Mouse (Mus musculus) CH12.LX (cell line): Measurements from ENCODE around the gene Ldlrad3. TPM values are rescaled to one million over a fixed set of nuclear protein-coding genes. Genes with fewer than 3 reads are reported as not detected.

Source experiments
- DNase-seq: peaks from one replicate; pipeline ENCODE4 v3.0.0-alpha.2; 2013; ENCODE audit errors: extremely low read depth
- H3K27ac ChIP-seq: 2 replicates; pipeline ENCODE4 v1.5.1; 2012; ENCODE audit warnings: low read depth, mild to moderate bottlenecking, control low read depth, moderate library complexity; ENCODE audit not compliant: insufficient read depth
- H3K27me3 ChIP-seq: replicated peaks from 2 replicates; pipeline ENCODE3; 2012; ENCODE audit warnings: inconsistent platforms
- H3K36me3 ChIP-seq, 2 experiments: replicated peaks in 1 of 2; 2 replicates each; pipeline versions ENCODE3 to v1.6.1; 2012; ENCODE audit warnings: inconsistent platforms in 1 of 2, low read length in 1 of 2, mild to moderate bottlenecking in 1 of 2, mixed read lengths in 1 of 2, moderate library complexity in 1 of 2; ENCODE audit not compliant: control insufficient read depth in 1 of 2, insufficient read depth in 1 of 2
- H3K4me1 ChIP-seq, 2 experiments: 2 replicates each; pipeline ENCODE4 v1.6.1; 2012; ENCODE audit warnings: inconsistent platforms in 1 of 2, moderate library complexity in 1 of 2; ENCODE audit not compliant: insufficient read depth in 2 of 2, control insufficient read depth in 1 of 2
- H3K4me2 ChIP-seq: 2 replicates; pipeline ENCODE4 v1.6.1; 2012; ENCODE audit warnings: low read depth, mild to moderate bottlenecking, control low read depth; ENCODE audit not compliant: poor library complexity, insufficient read depth, severe bottlenecking
- H3K4me3 ChIP-seq, 3 experiments: fragments of 150-350 bp in 1 of 3; sonication (generic) in 1 of 3; replicated peaks in 1 of 3; 2 replicates each; pipeline versions ENCODE3 to v1.5.1; 2011 to 2012; ENCODE audit warnings: low read depth in 2 of 3, low read length in 2 of 3, mild to moderate bottlenecking in 2 of 3, moderate library complexity in 2 of 3, control low read depth in 1 of 3, improper control_type of control experiment in 1 of 3, inconsistent platforms in 1 of 3, mixed read lengths in 1 of 3; ENCODE audit not compliant: poor library complexity in 1 of 3
- H3K79me2 ChIP-seq: replicated peaks from 2 replicates; pipeline ENCODE4 v1.6.1; 2012; ENCODE audit warnings: mild to moderate bottlenecking, moderate library complexity; ENCODE audit not compliant: control insufficient read depth, poor library complexity, insufficient read depth, severe bottlenecking; ENCODE audit errors: extremely low read depth
- H3K9ac ChIP-seq: 2 replicates; pipeline ENCODE4 v1.6.1; 2012; ENCODE audit warnings: low read depth, mild to moderate bottlenecking, control low read depth, moderate library complexity; ENCODE audit not compliant: insufficient read depth
- H3K9me3 ChIP-seq: replicated peaks from 2 replicates; pipeline ENCODE3; 2012; ENCODE audit warnings: low read length, inconsistent platforms, mixed read lengths
- CHD1 ChIP-seq: IDR thresholded peaks from 2 replicates; pipeline ENCODE4 v1.6.1; 2012; ENCODE audit warnings: low read depth, low read length, improper control_type of control experiment, inconsistent platforms
- CHD2 ChIP-seq: IDR thresholded peaks from 2 replicates; pipeline ENCODE4 v1.6.1; 2011; ENCODE audit warnings: low read length, improper control_type of control experiment
- ELF1 ChIP-seq: IDR thresholded peaks from 2 replicates; pipeline ENCODE4 v1.6.1; 2014; ENCODE audit warnings: low read depth, mild to moderate bottlenecking, inconsistent platforms, low read length, improper control_type of control experiment
- EP300 ChIP-seq: IDR thresholded peaks from 2 replicates; pipeline ENCODE4 v1.6.1; 2011; ENCODE audit warnings: low read length, improper control_type of control experiment
- ETS1 ChIP-seq: conservative IDR thresholded peaks from 2 replicates; pipeline ENCODE4 v1.6.1; 2012; ENCODE audit warnings: low read depth, mild to moderate bottlenecking, inconsistent platforms, low read length, improper control_type of control experiment, moderate library complexity
- IRF4 ChIP-seq: IDR thresholded peaks from 2 replicates; pipeline ENCODE4 v1.6.1; 2014; ENCODE audit warnings: low read depth, mild to moderate bottlenecking, inconsistent platforms, low read length, improper control_type of control experiment
- JUND ChIP-seq: conservative IDR thresholded peaks from 2 replicates; pipeline ENCODE4 v1.6.1; 2011; ENCODE audit warnings: low read depth, low read length, improper control_type of control experiment
- MAFK ChIP-seq: IDR thresholded peaks from 2 replicates; pipeline ENCODE4 v1.6.1; 2011; ENCODE audit warnings: low read length, improper control_type of control experiment; ENCODE audit not compliant: insufficient replicate concordance
- MAX ChIP-seq: IDR thresholded peaks from 2 replicates; pipeline ENCODE4 v1.6.1; 2011; ENCODE audit warnings: low read length, improper control_type of control experiment
- MAZ ChIP-seq: IDR thresholded peaks from 2 replicates; pipeline ENCODE4 v1.6.1; 2012; ENCODE audit warnings: low read depth, mild to moderate bottlenecking, inconsistent platforms, low read length, improper control_type of control experiment, moderate library complexity
- MEF2A ChIP-seq: IDR thresholded peaks from 2 replicates; pipeline ENCODE4 v1.6.1; 2014; ENCODE audit warnings: low read depth, mild to moderate bottlenecking, inconsistent platforms, low read length, improper control_type of control experiment, borderline replicate concordance
- MXI1 ChIP-seq: IDR thresholded peaks from 2 replicates; pipeline ENCODE4 v1.6.1; 2011; ENCODE audit warnings: mild to moderate bottlenecking, low read depth, low read length, improper control_type of control experiment
- NELFE ChIP-seq: IDR thresholded peaks from 2 replicates; pipeline ENCODE4 v1.6.1; 2011; ENCODE audit warnings: low read depth, low read length, improper control_type of control experiment
- NRF1 ChIP-seq: IDR thresholded peaks from 2 replicates; pipeline ENCODE4 v1.6.1; 2014; ENCODE audit warnings: low read depth, mild to moderate bottlenecking, inconsistent platforms, low read length, improper control_type of control experiment, moderate library complexity
- PAX5 ChIP-seq: IDR thresholded peaks from 2 replicates; pipeline ENCODE4 v1.6.1; 2012; ENCODE audit warnings: low read length, inconsistent platforms, mixed read lengths
- POLR2A ChIP-seq: IDR thresholded peaks from 2 replicates; pipeline ENCODE4 v1.6.1; 2011; ENCODE audit warnings: low read depth, mild to moderate bottlenecking, improper control_type of control experiment, low read length
- POLR2AphosphoS2 ChIP-seq: IDR thresholded peaks from 2 replicates; pipeline ENCODE4 v1.6.1; 2011; ENCODE audit warnings: low read depth, low read length, improper control_type of control experiment
- RCOR1 ChIP-seq: conservative IDR thresholded peaks from 2 replicates; pipeline ENCODE4 v1.6.1; 2012; ENCODE audit warnings: low read depth, mild to moderate bottlenecking, inconsistent platforms, low read length, improper control_type of control experiment
- SIN3A ChIP-seq: IDR thresholded peaks from 2 replicates; pipeline ENCODE4 v1.6.1; 2012; ENCODE audit warnings: low read length, improper control_type of control experiment, inconsistent platforms
- TBP ChIP-seq: conservative IDR thresholded peaks from 2 replicates; pipeline ENCODE4 v1.6.1; 2011; ENCODE audit warnings: low read depth, low read length, improper control_type of control experiment
- TCF12 ChIP-seq: IDR thresholded peaks from 2 replicates; pipeline ENCODE4 v1.6.1; 2014; ENCODE audit warnings: low read depth, mild to moderate bottlenecking, inconsistent platforms, low read length, improper control_type of control experiment
- UBTF ChIP-seq: IDR thresholded peaks from 2 replicates; pipeline ENCODE4 v1.6.1; 2012; ENCODE audit warnings: low read depth, mild to moderate bottlenecking, inconsistent platforms, low read length, improper control_type of control experiment, moderate library complexity
- USF1 ChIP-seq: IDR thresholded peaks from 2 replicates; pipeline ENCODE4 v1.6.1; 2014; ENCODE audit warnings: low read depth, mild to moderate bottlenecking, inconsistent platforms, low read length, improper control_type of control experiment
- USF2 ChIP-seq: conservative IDR thresholded peaks from 2 replicates; pipeline ENCODE4 v1.6.1; 2011; ENCODE audit warnings: low read depth, low read length, improper control_type of control experiment
- ZKSCAN1 ChIP-seq: IDR thresholded peaks from 2 replicates; pipeline ENCODE4 v1.6.1; 2012; ENCODE audit warnings: low read depth, inconsistent platforms, low read length, improper control_type of control experiment, borderline replicate concordance
- ZMIZ1 ChIP-seq: IDR thresholded peaks from 2 replicates; pipeline ENCODE4 v1.6.1; 2012; ENCODE audit warnings: low read depth, mild to moderate bottlenecking, inconsistent platforms, low read length, improper control_type of control experiment
- dilution Hi-C: fragments of 300-500 bp; cut with MboI; formaldehyde crosslinking; loops from 2 replicates; pipeline ENCODE4 v1.14.3; 2020; ENCODE audit warnings: low sequenced_read_pairs; ENCODE audit not compliant: extremely low pct_unique_long_range_greater_than_20kb, extremely low pct_ligation_motif_present
- in situ Hi-C: fragments of 300-500 bp; cut with MboI; formaldehyde crosslinking; loops from 3 replicates; pipeline ENCODE4 v1.14.3; 2019; ENCODE audit warnings: low sequenced_read_pairs, low pct_ligation_motif_present, low pct_unique_long_range_greater_than_20kb, mixed read lengths
- polyA plus RNA-seq: library from polyadenylated mRNA; unstranded; fragments of >175 nt; gene quantifications from 2 replicates; pipeline ENCODE4 v1.2.1, GENCODE M21; 2012; ENCODE audit warnings: low read depth; ENCODE audit not compliant: insufficient read length
- total RNA-seq, 2 experiments: library from RNA; depleted of rRNA; stranded (reverse); fragments of 300-350 nt in 1 of 2; fragments of >200 nt in 1 of 2; gene quantifications; 2 replicates each; pipeline ENCODE4 v1.2.3; 2012 to 2014

Gene Ldlrad3
- total and polyA plus RNA-seq, 3 experiments, result 0.30 to 2.7 (median 2.1) TPM

DNA sequence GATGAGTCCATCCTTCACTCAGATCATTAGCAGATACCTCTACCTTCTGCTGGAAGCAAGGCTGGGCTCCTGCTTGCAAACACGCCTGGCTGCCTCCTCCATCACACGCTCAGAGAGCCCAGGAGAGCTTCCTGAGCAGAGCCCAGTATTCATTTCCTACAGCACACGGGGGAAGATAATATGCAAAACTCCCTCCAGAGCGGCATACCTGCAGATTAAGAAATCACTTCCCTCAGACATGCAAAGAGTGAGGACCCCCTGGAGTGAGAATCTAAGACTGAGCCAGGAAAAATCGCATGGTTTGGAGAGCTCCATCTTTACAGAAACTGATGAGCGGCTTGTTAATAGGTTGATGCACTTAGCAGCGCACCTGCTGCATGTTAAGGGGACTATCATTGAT lies 158.9 kb downstream of the Ldlrad3 start:
- H3K4me3 ChIP-seq, result no peak overlapping the region
- no peaks in the 10 kb centered on the region for H3K36me3 ChIP-seq

DNA sequence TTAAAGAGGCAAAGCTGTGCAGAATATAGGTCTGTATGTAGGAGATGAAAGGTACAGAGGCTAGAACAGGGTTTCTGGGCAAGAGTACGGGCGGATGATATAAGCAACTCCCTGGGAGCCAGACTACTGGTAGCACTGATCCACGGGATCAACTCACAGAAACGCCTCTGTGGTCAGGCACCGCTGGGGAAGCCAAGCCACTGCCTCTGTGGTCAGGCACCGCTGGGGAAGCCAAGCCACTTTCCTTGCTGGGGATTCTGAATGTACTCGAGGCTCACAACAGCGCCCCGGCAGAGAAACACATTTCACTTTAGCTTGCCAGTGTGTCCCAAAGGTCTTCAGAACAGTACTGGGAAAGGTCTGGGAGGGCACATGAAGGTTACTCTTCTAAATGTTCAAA lies 160.0 kb downstream of the Ldlrad3 start:
- H3K9me3 ChIP-seq, result no peaks in the 10 kb centered on the region
- TF ChIP-seq NRF1 (no peak), NELFE (no peak), RCOR1 (no peak), UBTF (no peak), MAX (no peak), SIN3A (no peak), ZKSCAN1 (no peak), TCF12 (no peak), POLR2AphosphoS2 (no peak), MXI1 (no peak), IRF4 (no peak), MEF2A (no peak), POLR2A (no peak), PAX5 (no peak), MAFK (no peak)
- no peak overlapping the region for H3K4me3 ChIP-seq
- dilution Hi-C loops, result no loop called here
- no peak for DNase-seq
- H3K36me3 ChIP-seq, result no peaks in the 10 kb centered on the region
- no peaks in the 10 kb centered on the region for H3K27me3 ChIP-seq
- no peak overlapping the region for H3K4me2 ChIP-seq
- H3K9ac ChIP-seq, result no peak overlapping the region
- no peak overlapping the region for H3K27ac ChIP-seq
- H3K4me1 ChIP-seq, result no peaks in the 10 kb centered on the region
- in situ Hi-C loops, result no loop called here
- H3K79me2 ChIP-seq, result no peaks in the 10 kb centered on the region

More for the DNA sequence above, 158.9 kb downstream of the Ldlrad3 start:
- no peaks in the 10 kb centered on the region for H3K27me3 ChIP-seq
- peaks cover 0 to 6% of the 10 kb centered on the region in 2 experiments; a peak in 2 of 4 replicates for H3K4me1 ChIP-seq
- in situ Hi-C loops (no loop called here), dilution Hi-C loops (no loop called here)
- H3K9ac ChIP-seq, result no peak overlapping the region
- no peaks in the 10 kb centered on the region for H3K9me3 ChIP-seq
- no peak overlapping the region for H3K27ac ChIP-seq
- H3K79me2 ChIP-seq, result no peaks in the 10 kb centered on the region
- TF ChIP-seq JUND (no peak), ETS1 (no peak), NELFE (no peak), MXI1 (no peak), MEF2A (no peak), EP300 (no peak), TCF12 (no peak), ZMIZ1 (no peak), TBP (no peak), CHD1 (no peak), ELF1 (no peak), POLR2A (no peak), IRF4 (no peak), ZKSCAN1 (no peak), CHD2 (no peak), USF2 (no peak), MAZ (no peak), PAX5 (no peak), USF1 (no peak)
- DNase-seq, result no peak
- H3K4me2 ChIP-seq, result no peak overlapping the region
